ENCODE assay signal across 33 mouse cellular contexts in the genomic region with DNA sequence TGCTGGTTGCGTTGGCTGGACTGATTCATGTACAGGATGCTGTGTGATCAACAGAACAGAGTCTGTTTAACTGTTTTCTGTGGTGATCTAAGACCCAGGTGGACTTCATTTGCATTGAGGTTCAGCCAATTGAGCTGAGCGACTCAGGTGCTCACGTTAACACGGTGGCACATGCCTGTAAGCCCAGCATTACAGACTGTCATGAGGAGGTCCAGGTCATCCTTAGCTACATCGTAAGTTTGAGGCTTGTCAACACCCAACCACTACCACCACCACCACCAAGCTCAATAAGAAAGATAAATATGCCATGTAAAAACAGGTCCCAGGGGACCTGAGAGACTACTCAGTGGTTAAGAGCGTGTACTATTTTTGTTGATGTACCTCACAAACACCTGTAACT. TPM values are rescaled to one million over a fixed set of nuclear protein-coding genes. Genes with fewer than 3 reads are reported as not detected.
"Had no signal": no experiment of that assay in that cellular context is flagged by ENCODE, and none has a peak within 500 bp of the region (broad histone marks: within the 10 kb centered on the region; RNA-seq: fewer than 3 reads in every experiment).

No protein-coding gene starts in this region.

- H3K4me2 ChIP-seq: heart, embryonic 12.5 days; hindbrain, embryonic 13.5 days; hindbrain, embryonic 15.5 days; intestine, embryonic 15.5 days; limb, embryonic 13.5 days; limb, embryonic 15.5 days; liver, embryonic 12.5 days had no signal

- H3K9me3 ChIP-seq: heart, embryonic 10.5 days; hindbrain, embryonic 10.5 days; hindbrain, embryonic 13.5 days; hindbrain, embryonic 15.5 days; intestine, embryonic 15.5 days; limb, embryonic 13.5 days; limb, embryonic 15.5 days; liver, embryonic 12.5 days had no signal

- H3K9ac ChIP-seq: heart, embryonic 12.5 days; hindbrain, embryonic 13.5 days; hindbrain, embryonic 15.5 days; intestine, embryonic 15.5 days; limb, embryonic 13.5 days; limb, embryonic 15.5 days; liver, embryonic 12.5 days; liver, embryonic 14.5 days had no signal

- H3K27me3 ChIP-seq: heart, embryonic 12.5 days; hindbrain, embryonic 13.5 days; hindbrain, embryonic 15.5 days; intestine, embryonic 15.5 days; limb, embryonic 13.5 days; limb, embryonic 15.5 days; liver, embryonic 12.5 days had no signal

- H3K4me3 ChIP-seq: gastrocnemius, adult 2 months; heart, embryonic 10.5 days; heart, embryonic 12.5 days; hindbrain, embryonic 10.5 days; hindbrain, embryonic 13.5 days; hindbrain, embryonic 15.5 days; intestine, embryonic 15.5 days; layer of hippocampus, adult 2 months; limb, embryonic 13.5 days; limb, embryonic 15.5 days; liver, embryonic 12.5 days had no signal

- H3K36me3 ChIP-seq: hindbrain, embryonic 10.5 days; hindbrain, embryonic 13.5 days; hindbrain, embryonic 15.5 days; intestine, embryonic 15.5 days; limb, embryonic 13.5 days; limb, embryonic 15.5 days; liver, embryonic 12.5 days had no signal

- H3K27ac ChIP-seq: gastrocnemius, adult 2 months; heart, embryonic 10.5 days; hindbrain, embryonic 10.5 days; hindbrain, embryonic 13.5 days; hindbrain, embryonic 15.5 days; hindbrain, postnatal 0 days; intestine, embryonic 15.5 days; layer of hippocampus, adult 2 months; limb, embryonic 13.5 days; limb, embryonic 15.5 days; liver, embryonic 12.5 days; liver, embryonic 14.5 days had no signal

- ATAC-seq: hindbrain, postnatal 0 days; intestine, embryonic 15.5 days; intestine, postnatal 0 days; liver, embryonic 12.5 days had no signal

- H3K4me1 ChIP-seq: hindbrain, embryonic 15.5 days; intestine, embryonic 15.5 days; limb, embryonic 13.5 days; limb, embryonic 15.5 days; liver, embryonic 12.5 days had no signal

- DNase-seq: gastrocnemius, adult 2 months; gastrocnemius, postnatal 10 days; gastrocnemius, postnatal 25 days; heart, adult 18-20 months; heart, postnatal 10 days; heart, postnatal 4 days; kidney, adult 18-20 months; kidney, adult 8-10 months; kidney, postnatal 10 days; kidney, postnatal 25 days; kidney, postnatal 4 days; layer of hippocampus, adult 9-11 months; layer of hippocampus, postnatal 36 days; left cerebral cortex, postnatal 4 days had no signal

RNA-seq across cellular contexts. Expression of a gene that starts 40.1 kb away (rescaled TPM):
- total RNA-seq: gastrocnemius, adult 2 months; granulocyte monocyte progenitor cell, adult 5-6 weeks; hindbrain, postnatal 0 days had no signal
- polyA plus RNA-seq: heart, embryonic 14.5 days; heart, embryonic 16.5 days; hindbrain, embryonic 10.5 days; intestine, embryonic 15.5 days; intestine, postnatal 0 days; kidney, embryonic 16.5 days; limb, embryonic 11.5 days; limb, embryonic 13.5 days; limb, embryonic 15.5 days; liver, adult 2 months had no signal
